Mouse (Mus musculus): ENCODE data around the gene Syne4. TPM values are rescaled to one million over a fixed set of nuclear protein-coding genes. Genes with fewer than 3 reads are reported as not detected.

Syne4 gene
- polyA plus RNA-seq (2014; fragmentation: Illumina TruSeq; extraction: RNeasy Lipid Tissue Mini Kit (QIAGEN cat#74804); ENCODE audit: low read depth, low replicate concordance): 2.3 TPM

DNA sequence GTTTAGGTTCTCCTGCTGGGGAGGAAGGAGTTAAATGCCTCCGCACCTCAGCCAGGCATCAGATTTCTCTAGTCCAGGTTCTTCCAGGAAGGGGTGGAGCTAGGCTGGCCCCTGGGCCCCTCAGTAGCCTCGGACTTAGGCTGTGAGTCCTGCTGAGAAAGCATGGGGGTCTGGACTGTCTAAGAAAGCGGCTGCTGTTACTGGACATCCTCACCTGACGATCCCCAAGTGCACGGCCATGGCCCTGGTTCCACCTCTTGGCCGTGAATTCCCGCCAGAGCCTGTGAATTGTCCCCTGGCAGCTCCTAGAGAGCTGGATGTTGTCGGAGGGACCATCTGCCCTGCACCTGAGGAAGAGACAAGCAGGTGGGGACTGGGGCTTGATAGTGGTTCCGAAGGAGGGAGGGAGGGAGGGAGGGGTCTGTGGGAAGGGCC is at the start of gene Syne4:
Syne4 (plus strand) TSS at position 87 of the 435 bp plus-strand sequence.

DNA sequence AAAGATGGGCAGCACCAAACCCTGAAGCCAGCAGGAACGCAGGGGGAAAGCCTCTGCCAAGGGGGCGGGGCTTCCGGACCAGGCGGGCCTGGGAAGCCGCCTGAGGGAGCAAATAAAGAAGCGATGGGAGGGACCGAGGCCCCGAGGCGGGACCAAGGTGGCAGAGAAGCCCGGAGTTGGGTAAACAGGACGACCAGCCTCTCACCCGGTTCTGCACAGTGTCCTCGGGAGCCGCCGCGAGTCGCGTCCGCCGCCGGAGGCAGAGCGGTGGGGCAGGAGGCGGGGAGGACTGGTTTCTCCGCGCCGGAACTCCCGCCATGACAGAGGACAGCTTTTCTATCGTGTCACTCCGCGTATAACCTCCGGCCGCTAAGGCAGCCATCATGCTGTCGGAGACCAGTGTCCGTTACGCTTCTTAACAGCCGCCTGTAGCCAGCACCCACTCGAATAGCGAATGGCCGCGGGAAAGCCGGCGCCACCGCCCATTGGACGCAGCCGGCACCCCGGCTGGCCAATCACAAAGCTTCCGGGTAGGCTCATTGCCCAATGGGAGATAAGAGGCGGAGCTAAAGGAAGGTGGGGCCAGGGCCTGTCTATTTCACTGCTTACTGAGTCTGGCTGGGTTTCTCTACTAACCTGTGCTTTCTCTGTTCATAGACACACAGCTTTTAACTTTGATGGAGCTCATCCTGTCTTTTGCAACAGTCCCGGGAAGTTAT is 34.5 kb upstream of the Syne4 start, which contains the start of the genes Thap8 and Wdr62:
Thap8 (plus strand) TSS at position 144 of the 719 bp plus-strand sequence.
Wdr62 (minus strand) TSS at position 469 of the 719 bp plus-strand sequence.

DNA sequence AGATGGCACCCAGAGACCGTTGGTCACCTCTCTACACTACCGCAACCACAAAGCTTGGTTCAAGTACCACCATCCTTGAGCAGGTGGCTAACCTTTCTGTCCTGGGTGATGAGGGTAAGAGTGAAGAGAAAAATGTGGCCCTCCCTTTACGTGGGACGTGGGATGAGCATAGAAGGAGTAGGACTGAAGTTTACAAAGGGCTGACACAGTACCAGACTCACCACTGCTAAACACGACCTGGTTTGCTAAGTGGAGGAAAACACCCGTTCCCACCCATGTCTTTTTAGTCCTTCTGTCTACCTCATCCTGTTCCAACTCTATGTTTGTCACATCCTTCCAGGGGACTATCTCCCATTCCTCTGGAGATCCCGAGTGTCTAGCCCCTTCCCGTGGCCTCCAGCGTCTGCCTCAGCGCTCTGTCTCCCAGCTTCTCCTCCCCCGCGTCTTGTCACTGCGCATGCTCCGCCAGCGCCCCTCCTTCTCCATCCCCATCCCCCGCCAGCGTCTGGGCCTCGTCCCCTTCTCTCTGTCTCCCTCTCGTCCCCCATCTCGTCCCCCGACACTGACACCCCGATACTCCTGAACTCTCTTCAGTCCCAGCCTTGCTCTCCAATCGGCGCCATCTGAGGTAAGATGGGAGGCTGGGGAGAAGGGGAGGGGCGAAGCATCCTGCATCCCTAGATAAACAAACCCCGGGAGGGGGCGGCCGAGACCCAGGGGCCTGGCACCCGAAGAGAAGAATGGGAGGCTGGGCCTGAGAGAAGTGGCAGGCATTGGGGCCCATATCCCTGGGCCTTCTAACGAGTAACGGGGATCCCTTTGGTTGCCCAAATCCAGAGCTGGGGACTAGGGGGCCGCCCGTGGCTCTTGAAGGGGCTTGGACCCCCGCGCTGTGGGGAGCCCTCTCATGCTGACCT is 23.1 kb upstream of the Syne4 start, which contains the start of gene Clip3:
Clip3 (plus strand) TSS at position 514 of the 917 bp plus-strand sequence.

DNA sequence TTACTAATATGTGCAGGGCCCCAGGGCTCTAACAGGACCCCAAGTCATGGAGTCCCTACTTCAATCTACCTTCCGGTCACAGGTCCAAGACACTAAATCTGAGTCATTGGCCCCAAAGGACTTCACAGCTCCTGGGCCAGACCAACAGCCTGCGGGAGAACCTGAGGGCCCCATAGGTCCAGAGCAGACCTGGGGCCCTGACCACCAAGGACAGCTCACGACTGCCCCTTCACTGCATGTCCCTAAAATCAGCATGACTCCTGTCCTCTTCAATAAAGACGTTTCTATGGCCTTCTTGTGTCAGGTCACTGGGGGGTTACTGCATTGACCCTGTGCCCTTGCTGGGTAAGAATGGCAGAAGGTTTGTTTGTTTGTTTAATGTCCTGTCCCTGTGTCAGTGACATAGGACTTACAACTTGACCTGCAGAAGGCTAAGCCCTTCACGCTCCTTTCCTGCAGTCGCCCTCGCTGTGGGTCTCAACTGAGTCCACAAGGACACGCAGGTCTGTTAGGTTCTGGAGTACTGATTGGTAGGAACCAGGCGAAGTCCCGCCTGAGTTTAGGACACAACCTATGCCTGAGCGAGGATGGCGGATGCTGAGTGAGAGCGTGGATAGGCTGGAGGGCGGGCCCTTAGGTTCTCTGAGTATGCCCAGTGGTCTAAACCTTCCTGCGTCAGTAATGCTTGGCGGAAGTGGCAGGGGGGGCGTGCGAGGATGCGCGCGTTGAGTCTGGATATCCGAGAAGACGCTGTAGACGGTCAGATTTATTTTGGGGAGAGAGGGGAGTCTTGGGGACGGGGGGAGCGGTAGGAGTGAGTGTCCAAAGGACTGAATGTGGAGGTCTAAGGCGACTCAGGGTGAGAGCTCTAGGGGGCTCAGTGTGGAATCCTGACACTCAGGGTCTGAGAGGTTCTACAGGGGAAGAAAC is 6.3 kb upstream of the Syne4 start, which contains the start of gene Alkbh6:
Alkbh6 (plus strand) TSS at position 642 of the 930 bp plus-strand sequence.

DNA sequence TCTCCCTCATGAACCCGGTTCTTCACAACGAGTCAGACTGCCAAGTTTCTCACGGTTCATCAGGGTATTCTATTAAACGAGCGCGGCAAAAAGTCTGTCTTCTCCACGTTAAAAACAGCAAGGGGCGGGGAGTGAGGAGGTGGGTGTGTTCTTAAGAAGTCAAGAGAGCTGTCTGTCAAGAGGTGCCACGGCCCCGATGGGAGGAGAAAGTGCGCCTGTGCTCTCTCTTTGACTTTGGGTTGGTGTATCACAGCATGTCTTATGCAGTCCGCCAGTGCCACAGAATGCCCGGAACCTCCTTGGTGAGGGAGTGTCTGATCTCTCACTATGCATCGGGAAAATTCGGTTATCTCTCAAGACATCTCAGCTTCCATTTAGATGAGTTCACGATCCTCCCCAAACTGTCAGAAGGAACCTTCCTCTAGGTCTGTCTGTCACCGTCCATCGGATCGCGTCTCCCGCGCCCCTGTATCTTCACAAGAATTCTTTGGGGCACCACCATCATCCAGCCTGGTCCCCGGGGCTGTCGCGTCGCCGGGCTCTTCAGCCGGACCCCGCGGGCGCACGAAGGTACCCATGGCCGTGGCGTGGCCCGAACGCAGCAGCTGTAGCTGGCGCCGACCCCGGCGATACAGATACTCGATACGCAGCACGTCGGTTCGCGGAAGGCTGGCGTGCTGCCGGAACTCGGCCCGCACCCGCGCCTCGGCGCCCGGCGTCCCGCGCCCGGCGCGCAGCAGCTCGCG is 7.1 kb downstream of the Syne4 start, which contains the start of gene E130208F15Rik:
E130208F15Rik (plus strand) TSS at position 202 of the 746 bp plus-strand sequence.

DNA sequence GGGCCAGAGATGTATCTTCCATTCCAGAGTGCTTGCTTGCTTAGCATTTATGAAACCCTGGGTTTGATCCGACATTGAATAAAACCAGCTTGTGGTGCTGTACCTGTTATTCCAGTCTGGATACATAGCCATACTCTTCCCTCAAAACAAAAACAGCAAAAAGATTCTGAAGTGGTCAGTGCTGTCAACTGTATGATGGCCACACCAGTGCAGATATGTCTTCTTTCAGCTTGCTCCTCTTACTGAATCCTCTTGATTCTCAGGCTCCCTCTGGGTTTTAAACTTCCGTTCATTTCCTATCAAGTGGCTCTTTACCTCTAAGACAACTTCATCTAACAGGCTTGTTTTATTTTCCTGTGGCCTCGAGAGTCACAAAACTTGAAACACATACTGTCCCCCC is 9.2 kb downstream of the Syne4 start, which contains the start of gene Sdhaf1:
Sdhaf1 (minus strand) TSS at position 101 of the 400 bp plus-strand sequence.

DNA sequence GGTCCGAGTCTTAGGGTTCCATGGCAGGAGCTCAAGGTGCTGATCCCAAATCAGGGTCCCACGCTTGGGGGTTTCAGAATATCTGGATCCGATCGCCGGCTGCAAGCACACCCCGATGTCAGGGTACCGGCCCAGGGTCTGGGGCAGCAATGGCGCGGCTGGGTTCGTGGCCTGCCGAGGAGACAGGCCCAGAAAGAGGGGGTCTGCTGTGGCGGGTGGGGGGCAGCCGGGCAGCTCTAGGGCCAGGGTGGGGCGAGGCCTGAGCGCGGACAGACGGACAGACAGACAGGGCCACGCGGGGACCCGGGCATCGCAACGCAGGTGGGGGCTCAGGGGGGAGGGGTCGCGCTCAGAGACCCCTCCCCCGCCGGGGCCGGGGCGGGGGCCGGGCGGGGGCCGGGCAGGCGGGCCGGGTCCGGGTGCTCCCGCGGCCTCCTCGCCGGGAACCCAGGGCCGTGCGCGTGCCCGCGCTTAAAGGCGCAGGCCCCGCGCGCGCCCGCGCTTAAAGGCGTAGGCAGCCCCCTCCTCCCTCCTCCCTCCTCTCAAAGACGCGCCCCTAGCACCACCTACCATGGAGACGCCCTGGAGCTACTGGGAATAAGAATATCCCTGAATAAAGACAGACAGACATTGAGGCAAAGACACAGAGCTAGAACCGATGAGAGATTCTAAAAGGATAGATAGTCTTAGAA is 48.2 kb downstream of the Syne4 start, which contains the start of gene Lrfn3:
Lrfn3 (minus strand) TSS at position 121 of the 692 bp plus-strand sequence.

Other genes with a start within 250 kb of the Syne4 start
- gene Zfp82, start 241.9 kb upstream of the Syne4 start, polyA plus RNA-seq (2014; fragmentation: Illumina TruSeq; extraction: RNeasy Lipid Tissue Mini Kit (QIAGEN cat#74804); ENCODE audit: low read depth, low replicate concordance): 1.8 TPM
- gene Gm26920, start 224.4 kb upstream of the Syne4 start, polyA plus RNA-seq (2014; fragmentation: Illumina TruSeq; extraction: RNeasy Lipid Tissue Mini Kit (QIAGEN cat#74804); ENCODE audit: low read depth, low replicate concordance): not detected
- gene Zfp566, start 224.3 kb upstream of the Syne4 start, polyA plus RNA-seq (2014; fragmentation: Illumina TruSeq; extraction: RNeasy Lipid Tissue Mini Kit (QIAGEN cat#74804); ENCODE audit: low read depth, low replicate concordance): 2.0 TPM
- gene Zfp260, start 220.0 kb upstream of the Syne4 start, polyA plus RNA-seq (2014; fragmentation: Illumina TruSeq; extraction: RNeasy Lipid Tissue Mini Kit (QIAGEN cat#74804); ENCODE audit: low read depth, low replicate concordance): 142 TPM
- 3.9 TPM for gene Zfp382, start 192.9 kb upstream of the Syne4 start, polyA plus RNA-seq (2014; fragmentation: Illumina TruSeq; extraction: RNeasy Lipid Tissue Mini Kit (QIAGEN cat#74804); ENCODE audit: low read depth, low replicate concordance)
- 49.5 TPM for gene Zfp146, start 145.1 kb upstream of the Syne4 start, polyA plus RNA-seq (2014; fragmentation: Illumina TruSeq; extraction: RNeasy Lipid Tissue Mini Kit (QIAGEN cat#74804); ENCODE audit: low read depth, low replicate concordance)
- gene Cox7a1, start 130.7 kb upstream of the Syne4 start, polyA plus RNA-seq (2014; fragmentation: Illumina TruSeq; extraction: RNeasy Lipid Tissue Mini Kit (QIAGEN cat#74804); ENCODE audit: low read depth, low replicate concordance): 2.9 TPM
- 171 TPM for gene Capns1, start 116.0 kb upstream of the Syne4 start, polyA plus RNA-seq (2014; fragmentation: Illumina TruSeq; extraction: RNeasy Lipid Tissue Mini Kit (QIAGEN cat#74804); ENCODE audit: low read depth, low replicate concordance)
- not detected for gene Polr2i, start 82.9 kb upstream of the Syne4 start, polyA plus RNA-seq (2014; fragmentation: Illumina TruSeq; extraction: RNeasy Lipid Tissue Mini Kit (QIAGEN cat#74804); ENCODE audit: low read depth, low replicate concordance)
- 7.1 TPM for gene Tbcb, start 82.5 kb upstream of the Syne4 start, polyA plus RNA-seq (2014; fragmentation: Illumina TruSeq; extraction: RNeasy Lipid Tissue Mini Kit (QIAGEN cat#74804); ENCODE audit: low read depth, low replicate concordance)
- not detected for gene Ovol3, start 79.1 kb upstream of the Syne4 start, polyA plus RNA-seq (2014; fragmentation: Illumina TruSeq; extraction: RNeasy Lipid Tissue Mini Kit (QIAGEN cat#74804); ENCODE audit: low read depth, low replicate concordance)
- not detected for gene Thap8, start 34.7 kb upstream of the Syne4 start, polyA plus RNA-seq (2014; fragmentation: Illumina TruSeq; extraction: RNeasy Lipid Tissue Mini Kit (QIAGEN cat#74804); ENCODE audit: low read depth, low replicate concordance)
- 0.12 TPM for gene Wdr62, start 34.4 kb upstream of the Syne4 start, polyA plus RNA-seq (2014; fragmentation: Illumina TruSeq; extraction: RNeasy Lipid Tissue Mini Kit (QIAGEN cat#74804); ENCODE audit: low read depth, low replicate concordance)
- 14.6 TPM for gene Clip3, start 23.1 kb upstream of the Syne4 start, polyA plus RNA-seq (2014; fragmentation: Illumina TruSeq; extraction: RNeasy Lipid Tissue Mini Kit (QIAGEN cat#74804); ENCODE audit: low read depth, low replicate concordance)
- gene Alkbh6, start 6.1 kb upstream of the Syne4 start, polyA plus RNA-seq (2014; fragmentation: Illumina TruSeq; extraction: RNeasy Lipid Tissue Mini Kit (QIAGEN cat#74804); ENCODE audit: low read depth, low replicate concordance): 5.4 TPM
- gene E130208F15Rik, start 6.9 kb downstream of the Syne4 start, polyA plus RNA-seq (2014; fragmentation: Illumina TruSeq; extraction: RNeasy Lipid Tissue Mini Kit (QIAGEN cat#74804); ENCODE audit: low read depth, low replicate concordance): 1.2 TPM
- gene Sdhaf1, start 9.1 kb downstream of the Syne4 start, polyA plus RNA-seq (2014; fragmentation: Illumina TruSeq; extraction: RNeasy Lipid Tissue Mini Kit (QIAGEN cat#74804); ENCODE audit: low read depth, low replicate concordance): 3.0 TPM
- gene Lrfn3, start 48.0 kb downstream of the Syne4 start, polyA plus RNA-seq (2014; fragmentation: Illumina TruSeq; extraction: RNeasy Lipid Tissue Mini Kit (QIAGEN cat#74804); ENCODE audit: low read depth, low replicate concordance): 1.4 TPM
- gene Tyrobp, start 99.0 kb downstream of the Syne4 start, polyA plus RNA-seq (2014; fragmentation: Illumina TruSeq; extraction: RNeasy Lipid Tissue Mini Kit (QIAGEN cat#74804); ENCODE audit: low read depth, low replicate concordance): 3.2 TPM
- gene Hcst, start 105.0 kb downstream of the Syne4 start, polyA plus RNA-seq (2014; fragmentation: Illumina TruSeq; extraction: RNeasy Lipid Tissue Mini Kit (QIAGEN cat#74804); ENCODE audit: low read depth, low replicate concordance): not detected
- not detected for gene Nfkbid, start 106.9 kb downstream of the Syne4 start, polyA plus RNA-seq (2014; fragmentation: Illumina TruSeq; extraction: RNeasy Lipid Tissue Mini Kit (QIAGEN cat#74804); ENCODE audit: low read depth, low replicate concordance)
- gene Aplp1, start 130.7 kb downstream of the Syne4 start, polyA plus RNA-seq (2014; fragmentation: Illumina TruSeq; extraction: RNeasy Lipid Tissue Mini Kit (QIAGEN cat#74804); ENCODE audit: low read depth, low replicate concordance): 8.6 TPM
- gene Kirrel2, start 142.9 kb downstream of the Syne4 start, polyA plus RNA-seq (2014; fragmentation: Illumina TruSeq; extraction: RNeasy Lipid Tissue Mini Kit (QIAGEN cat#74804); ENCODE audit: low read depth, low replicate concordance): not detected
- gene Nphs1, start 143.5 kb downstream of the Syne4 start, polyA plus RNA-seq (2014; fragmentation: Illumina TruSeq; extraction: RNeasy Lipid Tissue Mini Kit (QIAGEN cat#74804); ENCODE audit: low read depth, low replicate concordance): not detected
- gene Prodh2, start 178.8 kb downstream of the Syne4 start, polyA plus RNA-seq (2014; fragmentation: Illumina TruSeq; extraction: RNeasy Lipid Tissue Mini Kit (QIAGEN cat#74804); ENCODE audit: low read depth, low replicate concordance): not detected
- 0.23 TPM for gene Arhgap33, start 220.3 kb downstream of the Syne4 start, polyA plus RNA-seq (2014; fragmentation: Illumina TruSeq; extraction: RNeasy Lipid Tissue Mini Kit (QIAGEN cat#74804); ENCODE audit: low read depth, low replicate concordance)
- gene Hspb6, start 237.4 kb downstream of the Syne4 start, polyA plus RNA-seq (2014; fragmentation: Illumina TruSeq; extraction: RNeasy Lipid Tissue Mini Kit (QIAGEN cat#74804); ENCODE audit: low read depth, low replicate concordance): 50.0 TPM
- gene Proser3, start 237.5 kb downstream of the Syne4 start, polyA plus RNA-seq (2014; fragmentation: Illumina TruSeq; extraction: RNeasy Lipid Tissue Mini Kit (QIAGEN cat#74804); ENCODE audit: low read depth, low replicate concordance): 1.5 TPM
- 6.5 TPM for gene Lin37, start 245.0 kb downstream of the Syne4 start, polyA plus RNA-seq (2014; fragmentation: Illumina TruSeq; extraction: RNeasy Lipid Tissue Mini Kit (QIAGEN cat#74804); ENCODE audit: low read depth, low replicate concordance)
- 13.9 TPM for gene U2af1l4, start 248.5 kb downstream of the Syne4 start, polyA plus RNA-seq (2014; fragmentation: Illumina TruSeq; extraction: RNeasy Lipid Tissue Mini Kit (QIAGEN cat#74804); ENCODE audit: low read depth, low replicate concordance)
- gene Gm49396, start 248.5 kb downstream of the Syne4 start, polyA plus RNA-seq (2014; fragmentation: Illumina TruSeq; extraction: RNeasy Lipid Tissue Mini Kit (QIAGEN cat#74804); ENCODE audit: low read depth, low replicate concordance): 3.4 TPM
- gene Psenen, start 248.8 kb downstream of the Syne4 start, polyA plus RNA-seq (2014; fragmentation: Illumina TruSeq; extraction: RNeasy Lipid Tissue Mini Kit (QIAGEN cat#74804); ENCODE audit: low read depth, low replicate concordance): 31.7 TPM

Data from adrenal gland, adult 10 weeks (tissue).